Mouse (Mus musculus) neural tube, embryonic 15.5 days (tissue): Measurements from ENCODE around the gene B3gat3. TPM values are rescaled to one million over a fixed set of nuclear protein-coding genes. Genes with fewer than 3 reads are reported as not detected.

Experiments used
- ATAC-seq: fragments of 200-750 bp; cut with Nextera tagmentation; 2 replicates; pipeline ENCODE4 v1.8.0; 2017; ENCODE audit warnings: mild to moderate bottlenecking, moderate TSS enrichment, moderate library complexity; ENCODE audit not compliant: low FRiP score
- H3K27ac ChIP-seq: fragments of 300-500 bp; sonication (generic); replicated peaks from 2 replicates; pipeline ENCODE4 v1.5.1; 2015; ENCODE audit warnings: mild to moderate bottlenecking, inconsistent platforms
- H3K27me3 ChIP-seq: fragments of 300-500 bp; sonication (generic); replicated peaks from 2 replicates; pipeline ENCODE4 v1.6.1; 2015; ENCODE audit warnings: inconsistent platforms
- H3K36me3 ChIP-seq: fragments of 300-500 bp; sonication (generic); 2 replicates; pipeline ENCODE4 v1.6.1; 2015; ENCODE audit warnings: inconsistent platforms
- H3K4me1 ChIP-seq: fragments of 300-500 bp; sonication (generic); 2 replicates; pipeline ENCODE4 v1.6.1; 2015; ENCODE audit warnings: inconsistent platforms
- H3K4me2 ChIP-seq: fragments of 300-500 bp; sonication (generic); 2 replicates; pipeline ENCODE4 v1.6.1; 2015; ENCODE audit warnings: inconsistent platforms, mild to moderate bottlenecking, moderate library complexity
- H3K4me3 ChIP-seq: fragments of 300-500 bp; sonication (generic); replicated peaks from 2 replicates; pipeline ENCODE4 v1.5.1; 2015; ENCODE audit warnings: mild to moderate bottlenecking, inconsistent platforms
- H3K9ac ChIP-seq: fragments of 300-500 bp; sonication (generic); replicated peaks from 2 replicates; pipeline ENCODE4 v1.6.1; 2015; ENCODE audit warnings: mild to moderate bottlenecking, inconsistent platforms
- H3K9me3 ChIP-seq: fragments of 300-500 bp; sonication (generic); replicated peaks from 2 replicates; pipeline ENCODE4 v1.6.1; 2016; ENCODE audit warnings: inconsistent platforms
- WGBS: fragments of 180-500 bp; shearing (Covaris S2); methylation state at CpG from one replicate; pipeline ENCODE4 v1.1.7; 2015; ENCODE audit warnings: mixed read lengths; 5-methylcytosine and 5-hydroxymethylcytosine counted together
- polyA plus RNA-seq: library from polyadenylated mRNA; unstranded; fragments of >200 nt; fragmentation: Nextera tagmentation; extraction: Ambion mirVana; gene quantifications from 2 replicates; pipeline ENCODE4 v1.2.1, GENCODE M21; 2015

Gene B3gat3
- polyA plus RNA-seq, 1 experiment from 2014 or later = 89.1 TPM

- no peak for ATAC-seq
- WGBS = 11% methylated on average over 11 of the region's 11 CpGs
- Histone ChIP-seq H3K27me3 (no peaks in the 10 kb centered on the region), H3K36me3 (peaks cover 22% of the 10 kb centered on the region), H3K4me1 (peaks cover 24% of the 10 kb centered on the region), H3K9me3 (no peaks in the 10 kb centered on the region), H3K4me2 (peak overlapping the region; percentile 72), H3K4me3 (peak overlapping the region; percentile 52), H3K27ac (0 out of 2 replicates have a peak overlapping the region, but pooled peaks have one; percentile 60), H3K9ac (peak overlapping the region; percentile 50)
Measured at GRCm38 (mm10) chr19:8930117-8930516, 9.9 kb downstream of the B3gat3 start.

DNA sequence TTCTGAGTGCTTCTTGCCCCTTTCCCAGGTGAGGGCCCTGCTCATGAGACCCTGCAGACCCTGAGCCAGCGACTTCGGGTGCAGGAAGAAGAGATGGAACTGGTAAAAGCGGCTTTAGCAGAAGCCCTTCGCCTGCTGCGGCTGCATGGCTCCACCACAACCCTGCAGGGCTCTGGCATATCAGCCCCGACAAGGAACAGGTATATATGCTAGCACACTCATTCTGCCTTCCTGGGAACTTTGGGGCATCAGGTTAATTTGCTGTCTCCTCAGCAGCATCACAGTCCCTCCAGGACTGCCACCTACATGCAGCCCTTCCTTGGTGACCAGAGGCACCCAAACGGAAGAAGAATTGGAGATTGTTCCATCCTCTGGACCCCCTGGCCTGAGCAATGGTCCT, 10.6 kb downstream of the B3gat3 start:
- Histone ChIP-seq H3K36me3 (peaks cover 17% of the 10 kb centered on the region), H3K4me2 (peak overlapping the region; percentile 72), H3K9me3 (no peaks in the 10 kb centered on the region), H3K4me1 (peaks cover 24% of the 10 kb centered on the region), H3K9ac (0 out of 2 replicates have a peak overlapping the region, but pooled peaks have one; percentile 50), H3K4me3 (0 out of 2 replicates have a peak overlapping the region, but pooled peaks have one; percentile 52), H3K27me3 (no peaks in the 10 kb centered on the region), H3K27ac (no peak overlapping the region)
- WGBS = 84% methylated on average over 7 of the region's 7 CpGs
- no peak for ATAC-seq

DNA sequence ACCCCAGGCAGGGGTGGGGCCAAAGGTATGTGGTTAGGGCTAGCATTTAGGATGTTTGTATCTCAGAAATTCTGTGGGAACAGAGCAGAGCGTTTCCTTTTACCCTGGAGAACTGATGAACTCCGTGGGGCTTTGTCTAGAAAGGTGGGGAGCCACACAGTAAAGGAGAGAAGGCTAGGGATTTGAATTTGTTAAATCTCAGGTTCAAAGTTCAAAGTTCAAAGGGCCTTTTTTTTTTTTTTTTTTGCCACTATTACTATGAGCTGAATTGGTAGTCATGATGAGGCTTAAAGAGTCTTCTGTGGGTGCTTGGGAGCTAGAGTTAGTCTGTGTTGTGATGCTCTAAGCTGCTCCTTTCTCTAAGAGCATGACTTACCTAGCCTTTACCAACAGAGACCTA, 16.6 kb downstream of the B3gat3 start:
- no peaks in the 10 kb centered on the region for H3K27me3 ChIP-seq
- H3K27ac ChIP-seq = no peak overlapping the region
- H3K4me1 ChIP-seq = peaks cover 15% of the 10 kb centered on the region
- no peak overlapping the region for H3K4me2 ChIP-seq
- 92% methylated on average over 2 of the region's 2 CpGs for WGBS
- H3K9me3 ChIP-seq = no peaks in the 10 kb centered on the region
- peaks cover 7% of the 10 kb centered on the region; the same call in 1 of the 2 replicates for H3K36me3 ChIP-seq
- H3K4me3 ChIP-seq = no peak overlapping the region
- no peak overlapping the region for H3K9ac ChIP-seq
- ATAC-seq = no peak

GRCm38 (mm10) chr19:8940526-8941133, 20.5 kb downstream of the B3gat3 start:
- no peaks in the 10 kb centered on the region for H3K27me3 ChIP-seq
- H3K9ac ChIP-seq = peak overlapping the region; percentile 57; the same call in 1 of the 2 replicates
- no peak for ATAC-seq

DNA sequence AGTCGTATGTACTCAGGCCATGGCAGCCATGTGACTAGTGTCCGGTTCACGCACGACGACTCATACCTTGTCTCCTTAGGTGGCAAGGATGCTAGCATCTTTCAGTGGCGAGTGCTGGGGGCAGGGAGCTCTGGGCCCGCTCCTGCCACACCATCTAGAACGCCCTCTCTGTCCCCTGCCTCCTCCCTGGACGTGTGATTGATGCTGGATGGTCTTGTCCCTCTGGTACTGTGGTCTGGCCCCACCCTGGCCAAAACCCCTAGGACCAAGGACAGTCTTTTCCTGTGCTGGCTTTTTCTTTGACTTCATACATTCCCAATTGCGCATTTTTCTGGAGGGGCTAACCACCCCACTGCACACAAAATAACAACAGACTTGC, 21.0 kb downstream of the B3gat3 start:
- Histone ChIP-seq H3K9ac (peak overlapping the region; percentile 57), H3K9me3 (no peaks in the 10 kb centered on the region), H3K27ac (peak overlapping the region; percentile 97), H3K4me1 (peaks cover 45% of the 10 kb centered on the region), H3K27me3 (no peaks in the 10 kb centered on the region), H3K4me2 (peak overlapping the region; percentile 70), H3K4me3 (peak overlapping the region; percentile 94), H3K36me3 (peaks cover 26% of the 10 kb centered on the region)
- 19% methylated on average over 10 of the region's 10 CpGs for WGBS
- peak; percentile 22 for ATAC-seq

More at GRCm38 (mm10) chr19:8940526-8941133, 20.5 kb downstream of the B3gat3 start:
- Histone ChIP-seq H3K4me2 (peak overlapping the region; percentile 70), H3K27ac (no peak overlapping the region; the same call in 1 of the 2 replicates), H3K9me3 (no peaks in the 10 kb centered on the region), H3K4me1 (peaks cover 45% of the 10 kb centered on the region), H3K36me3 (peaks cover 21% of the 10 kb centered on the region), H3K4me3 (peak overlapping the region; percentile 94)
- WGBS = 71% methylated on average over 15 of the region's 15 CpGs

- ATAC-seq = peak; percentile 97
- peak within 1 kb of the TSS; percentile 97 for H3K27ac ChIP-seq
- WGBS = under 1% methylated on average over 61 of the region's 64 CpGs
Measured at GRCm38 (mm10) chr19:8941515-8942217, 21.5 kb downstream of the B3gat3 start, which contains the start of gene Mta2. TSS of gene Mta2 (plus strand) at chr19:8941875.

DNA sequence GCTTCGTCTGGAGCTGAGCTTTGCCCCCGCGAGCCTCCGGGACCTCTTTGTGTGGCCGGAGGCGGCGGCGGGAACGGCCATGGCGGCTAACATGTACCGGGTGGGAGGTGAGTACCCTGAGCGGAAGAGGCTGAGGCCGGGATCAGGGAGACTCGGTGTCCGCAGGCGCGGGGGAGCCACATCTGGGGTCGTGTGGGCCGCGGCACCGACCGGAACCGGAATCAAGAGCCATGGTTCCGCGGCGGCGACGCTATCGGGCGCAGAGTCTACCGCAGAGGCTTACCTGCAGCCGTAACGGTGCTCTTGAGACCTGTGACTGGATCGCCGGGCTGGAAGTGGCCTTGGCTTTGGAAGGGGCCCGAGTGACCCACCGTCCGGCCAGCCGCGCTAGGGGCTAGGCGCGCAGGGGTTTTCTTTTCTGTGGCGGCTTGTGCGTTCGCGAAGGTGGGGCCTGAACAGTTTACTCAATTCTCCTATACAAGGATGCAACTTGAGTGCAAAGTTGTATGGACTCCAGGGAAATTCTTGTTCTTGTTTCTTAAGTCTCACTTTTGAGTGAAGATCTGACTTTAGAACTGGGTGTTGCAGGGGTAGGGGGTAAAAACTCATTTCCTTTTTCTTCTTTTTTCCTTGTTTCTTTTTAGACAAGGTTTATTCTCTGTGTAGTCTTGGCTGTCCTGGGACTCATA, 22.2 kb downstream of the B3gat3 start:
- Histone ChIP-seq H3K9ac (peak overlapping the region; percentile 98), H3K27me3 (no peaks in the 10 kb centered on the region), H3K27ac (peak overlapping the region; percentile 97), H3K4me1 (peaks cover 45% of the 10 kb centered on the region), H3K36me3 (peaks cover 34% of the 10 kb centered on the region), H3K4me3 (peak overlapping the region; percentile 94), H3K4me2 (peak overlapping the region; percentile 70), H3K9me3 (no peaks in the 10 kb centered on the region)
- peak; percentile 77 for ATAC-seq
- under 1% methylated on average over 46 of the region's 46 CpGs for WGBS

More at GRCm38 (mm10) chr19:8941515-8942217, 21.5 kb downstream of the B3gat3 start, which contains the start of gene Mta2:
- peak within 1 kb of the TSS; percentile 94 for H3K4me3 ChIP-seq
- no peaks in the 10 kb centered on the region for H3K27me3 ChIP-seq
- H3K4me2 ChIP-seq = peak within 1 kb of the TSS; percentile 70
- H3K9me3 ChIP-seq = no peaks in the 10 kb centered on the region
- H3K4me1 ChIP-seq = peaks cover 45% of the 10 kb centered on the region
- peaks cover 31% of the 10 kb centered on the region for H3K36me3 ChIP-seq
- peak within 1 kb of the TSS; percentile 98 for H3K9ac ChIP-seq

- 66% methylated on average over 2 of the region's 2 CpGs for WGBS
- no peak overlapping the region; the same call in 1 of the 2 replicates for H3K27ac ChIP-seq
Measured at GRCm38 (mm10) chr19:8943047-8943446, 22.9 kb downstream of the B3gat3 start.

GRCm38 (mm10) chr19:8944062-8944461, 23.9 kb downstream of the B3gat3 start:
- H3K4me2 ChIP-seq = peak overlapping the region; percentile 70; the same call in 1 of the 2 replicates
- peaks cover 47% of the 10 kb centered on the region for H3K36me3 ChIP-seq
- no peak overlapping the region for H3K27ac ChIP-seq
- H3K27me3 ChIP-seq = no peaks in the 10 kb centered on the region
- H3K9me3 ChIP-seq = no peaks in the 10 kb centered on the region
- H3K4me3 ChIP-seq = no peak overlapping the region
- ATAC-seq = no peak
- H3K9ac ChIP-seq = no peak overlapping the region
- H3K4me1 ChIP-seq = peaks cover 45% of the 10 kb centered on the region
- 68% methylated on average over 5 of the region's 5 CpGs for WGBS

More at GRCm38 (mm10) chr19:8943047-8943446, 22.9 kb downstream of the B3gat3 start:
- H3K9ac ChIP-seq = peak overlapping the region; percentile 98
- peak overlapping the region; percentile 70 for H3K4me2 ChIP-seq
- no peaks in the 10 kb centered on the region for H3K9me3 ChIP-seq
- H3K27me3 ChIP-seq = no peaks in the 10 kb centered on the region
- ATAC-seq = no peak
- peaks cover 45% of the 10 kb centered on the region for H3K4me1 ChIP-seq
- peak overlapping the region; percentile 94 for H3K4me3 ChIP-seq
- H3K36me3 ChIP-seq = peaks cover 37% of the 10 kb centered on the region

- 31% methylated on average over 5 of the region's 5 CpGs for WGBS
- H3K27me3 ChIP-seq = no peaks in the 10 kb centered on the region
- no peak overlapping the region for H3K27ac ChIP-seq
- peak overlapping the region; percentile 39 for H3K4me2 ChIP-seq
- ATAC-seq = no peak
- H3K9me3 ChIP-seq = no peaks in the 10 kb centered on the region
- no peak overlapping the region for H3K9ac ChIP-seq
- H3K4me3 ChIP-seq = peak overlapping the region; percentile 3; the same call in 1 of the 2 replicates
- peaks cover 45% of the 10 kb centered on the region for H3K4me1 ChIP-seq
- peaks cover 52% of the 10 kb centered on the region for H3K36me3 ChIP-seq
Measured at GRCm38 (mm10) chr19:8944750-8945149, 24.6 kb downstream of the B3gat3 start.

DNA sequence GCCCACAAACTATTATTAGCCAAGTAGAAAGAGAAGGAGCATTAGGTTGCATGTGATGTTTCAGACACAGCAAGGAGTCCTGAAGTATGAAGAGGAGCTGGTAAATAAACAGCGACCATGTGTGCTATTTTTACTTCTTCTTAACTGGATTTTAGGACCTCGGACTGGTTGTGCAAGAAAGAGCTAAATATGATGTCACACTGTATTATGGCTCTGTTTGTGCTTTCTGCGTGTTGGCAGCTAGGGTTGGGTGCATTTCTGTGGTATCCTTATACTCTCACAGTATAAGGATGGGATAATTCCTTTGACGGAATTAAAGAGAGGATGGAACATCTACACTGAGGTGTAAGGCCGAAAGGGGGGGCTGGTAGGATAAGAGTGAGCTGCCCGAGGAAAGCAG, 25.1 kb downstream of the B3gat3 start:
- Histone ChIP-seq H3K4me3 (peak overlapping the region; percentile 3; the same call in 1 of the 2 replicates), H3K27me3 (no peaks in the 10 kb centered on the region), H3K4me1 (peaks cover 43% of the 10 kb centered on the region), H3K27ac (peak overlapping the region; percentile 25; the same call in 1 of the 2 replicates), H3K36me3 (peaks cover 55% of the 10 kb centered on the region), H3K9ac (0 out of 2 replicates have a peak overlapping the region, but pooled peaks have one; percentile 5), H3K4me2 (peak overlapping the region; percentile 39), H3K9me3 (no peaks in the 10 kb centered on the region)
- 86% methylated on average over 6 of the region's 6 CpGs for WGBS
- ATAC-seq = no peak
